Mouse (Mus musculus) bone marrow macrophage, adult 2 months (primary cell): ENCODE data around the gene Zfp366. TPM values are rescaled to one million over a fixed set of nuclear protein-coding genes. Genes with fewer than 3 reads are reported as not detected.

Experiments used
- H3K27ac ChIP-seq: 2 replicates; pipeline ENCODE4 v1.5.1; 2012; ENCODE audit warnings: low read depth, low read length; ENCODE audit not compliant: insufficient read depth
- H3K4me1 ChIP-seq: 2 replicates; pipeline ENCODE4 v1.6.1; 2012; ENCODE audit warnings: low read length; ENCODE audit not compliant: control insufficient read depth, insufficient read depth
- H3K4me3 ChIP-seq: 2 replicates; pipeline ENCODE4 v1.5.1; 2012; ENCODE audit warnings: mild to moderate bottlenecking, low read length, moderate library complexity; ENCODE audit not compliant: insufficient read depth
- CTCF ChIP-seq: IDR thresholded peaks from 2 replicates; pipeline ENCODE4 v1.5.1; 2012; ENCODE audit warnings: low read depth, mild to moderate bottlenecking, low read length, moderate library complexity
- POLR2A ChIP-seq: IDR thresholded peaks from 2 replicates; pipeline ENCODE4 v1.6.1; 2012; ENCODE audit warnings: mild to moderate bottlenecking, low read depth, low read length, borderline replicate concordance
- polyA plus RNA-seq: library from polyadenylated mRNA; stranded (reverse); fragments of >200 nt; gene quantifications from 2 replicates; pipeline ENCODE4 v1.2.4, GENCODE M21; 2012; ENCODE audit not compliant: missing spikeins, insufficient read depth, insufficient read length

Zfp366 gene
- polyA plus RNA-seq, 1 experiment = 0.31 TPM

DNA sequence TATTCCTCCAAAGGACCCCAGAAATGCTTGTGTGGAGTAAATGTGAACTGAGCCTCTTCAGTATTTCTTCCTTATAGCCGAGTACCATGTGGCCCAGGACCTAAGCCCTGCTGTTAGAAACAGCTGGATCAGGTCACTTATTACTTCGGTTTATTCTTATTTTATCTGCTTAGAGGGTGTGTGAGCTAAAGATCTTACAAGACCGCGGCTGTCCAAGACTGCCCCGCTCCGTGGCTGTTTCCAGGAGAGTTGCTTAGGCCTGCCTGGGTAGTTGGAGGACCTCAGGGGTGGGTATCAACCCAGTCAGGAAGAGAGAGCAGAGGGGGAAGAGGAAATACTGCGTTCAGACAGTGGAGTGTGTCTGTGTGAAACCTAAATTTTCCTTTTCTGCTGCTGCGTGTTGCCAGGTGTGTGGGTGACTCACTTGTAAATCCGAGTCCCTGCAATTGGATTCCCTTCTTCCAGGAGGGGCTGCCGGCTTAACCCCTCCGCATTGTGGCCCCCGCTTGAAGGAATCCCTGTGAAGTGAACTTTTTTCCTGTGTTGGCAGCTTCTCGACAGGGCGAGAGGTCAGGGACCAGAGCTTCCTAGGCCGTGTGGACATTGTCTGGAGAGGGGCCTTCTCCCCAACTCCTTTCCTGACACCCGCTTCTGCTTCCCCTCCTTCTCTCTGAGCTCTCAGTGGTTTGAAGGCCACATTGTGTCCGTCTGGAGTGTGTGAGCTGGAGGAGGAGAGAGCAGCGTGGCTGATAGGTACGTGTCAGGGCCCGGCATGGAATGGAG lies 51.0 kb downstream of the Zfp366 start:
- TF ChIP-seq CTCF (no peak), POLR2A (no peak)
- H3K4me1 ChIP-seq = 0 out of 2 replicates have a peak, but pooled peaks cover 3% of the 10 kb centered on the region
- no peak overlapping the region for H3K27ac ChIP-seq
- no peak overlapping the region for H3K4me3 ChIP-seq

DNA sequence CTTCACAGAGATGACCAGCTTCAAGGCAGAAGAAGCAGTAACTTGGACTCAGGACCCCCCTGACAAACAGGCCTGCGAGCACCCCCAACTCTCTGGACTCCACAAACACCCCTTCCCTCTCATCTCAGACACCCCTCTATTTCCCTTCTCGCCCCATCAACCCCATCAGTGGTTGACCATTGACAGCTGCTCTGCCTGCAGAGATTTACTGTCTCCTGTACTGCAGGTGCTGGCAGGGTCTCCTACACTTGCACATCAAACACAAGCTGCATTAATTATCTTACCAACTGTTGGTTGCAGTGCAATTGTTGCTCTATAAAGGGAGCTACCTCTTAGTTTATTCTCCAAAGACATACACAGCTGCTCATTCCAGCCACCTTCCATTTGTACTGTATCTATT lies 51.6 kb downstream of the Zfp366 start:
- no peak overlapping the region for H3K27ac ChIP-seq
- no peak overlapping the region for H3K4me3 ChIP-seq
- no peak for TF ChIP-seq POLR2A
- no peak for TF ChIP-seq CTCF
- H3K4me1 ChIP-seq = 0 out of 2 replicates have a peak, but pooled peaks cover 3% of the 10 kb centered on the region

DNA sequence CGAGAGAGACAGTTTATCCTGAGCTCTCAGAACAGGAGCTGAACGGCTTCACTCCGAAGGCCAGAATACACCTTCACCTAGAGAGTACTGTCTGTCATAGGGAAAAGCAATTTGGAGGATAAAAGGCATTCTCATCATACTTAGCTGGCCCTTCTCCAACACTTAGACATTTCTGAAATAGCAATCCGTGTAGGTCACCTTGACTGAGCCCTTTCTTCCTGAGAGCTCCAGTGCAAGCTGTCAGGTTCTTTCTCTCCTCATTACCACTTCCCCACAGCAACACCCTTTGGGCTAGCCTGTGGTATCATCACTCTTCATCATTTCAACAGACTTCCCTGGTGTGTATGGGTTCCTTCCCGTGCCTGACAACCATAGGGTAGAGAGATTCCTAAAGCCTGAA lies 52.5 kb downstream of the Zfp366 start:
- H3K4me1 ChIP-seq = 0 out of 2 replicates have a peak, but pooled peaks cover 3% of the 10 kb centered on the region
- no peak overlapping the region for H3K4me3 ChIP-seq

DNA sequence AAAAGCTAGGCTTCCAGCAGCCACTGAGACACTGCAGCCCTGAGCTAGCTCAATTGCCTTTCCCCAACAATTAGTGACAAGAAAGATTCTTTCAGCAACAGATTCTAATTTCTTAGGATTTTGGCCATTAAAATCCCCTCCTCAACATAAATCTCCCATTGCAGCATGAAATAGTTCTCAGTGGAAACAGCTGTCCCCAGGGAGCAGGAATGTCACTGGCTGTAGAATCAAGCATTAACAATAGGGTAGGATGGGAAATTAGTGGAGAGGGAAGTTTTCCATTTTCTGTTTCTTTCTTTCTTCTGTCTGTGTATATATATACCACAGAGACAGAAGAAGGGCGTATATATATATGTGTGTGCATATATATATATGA lies 53.2 kb downstream of the Zfp366 start:
- no peak overlapping the region for H3K4me3 ChIP-seq
- H3K4me1 ChIP-seq = 0 out of 2 replicates have a peak, but pooled peaks cover 3% of the 10 kb centered on the region
- TF ChIP-seq POLR2A (no peak), CTCF (no peak)
- no peak overlapping the region for H3K27ac ChIP-seq

More for the DNA sequence above, 52.5 kb downstream of the Zfp366 start:
- TF ChIP-seq POLR2A = no peak
- TF ChIP-seq CTCF = no peak
- no peak overlapping the region for H3K27ac ChIP-seq

DNA sequence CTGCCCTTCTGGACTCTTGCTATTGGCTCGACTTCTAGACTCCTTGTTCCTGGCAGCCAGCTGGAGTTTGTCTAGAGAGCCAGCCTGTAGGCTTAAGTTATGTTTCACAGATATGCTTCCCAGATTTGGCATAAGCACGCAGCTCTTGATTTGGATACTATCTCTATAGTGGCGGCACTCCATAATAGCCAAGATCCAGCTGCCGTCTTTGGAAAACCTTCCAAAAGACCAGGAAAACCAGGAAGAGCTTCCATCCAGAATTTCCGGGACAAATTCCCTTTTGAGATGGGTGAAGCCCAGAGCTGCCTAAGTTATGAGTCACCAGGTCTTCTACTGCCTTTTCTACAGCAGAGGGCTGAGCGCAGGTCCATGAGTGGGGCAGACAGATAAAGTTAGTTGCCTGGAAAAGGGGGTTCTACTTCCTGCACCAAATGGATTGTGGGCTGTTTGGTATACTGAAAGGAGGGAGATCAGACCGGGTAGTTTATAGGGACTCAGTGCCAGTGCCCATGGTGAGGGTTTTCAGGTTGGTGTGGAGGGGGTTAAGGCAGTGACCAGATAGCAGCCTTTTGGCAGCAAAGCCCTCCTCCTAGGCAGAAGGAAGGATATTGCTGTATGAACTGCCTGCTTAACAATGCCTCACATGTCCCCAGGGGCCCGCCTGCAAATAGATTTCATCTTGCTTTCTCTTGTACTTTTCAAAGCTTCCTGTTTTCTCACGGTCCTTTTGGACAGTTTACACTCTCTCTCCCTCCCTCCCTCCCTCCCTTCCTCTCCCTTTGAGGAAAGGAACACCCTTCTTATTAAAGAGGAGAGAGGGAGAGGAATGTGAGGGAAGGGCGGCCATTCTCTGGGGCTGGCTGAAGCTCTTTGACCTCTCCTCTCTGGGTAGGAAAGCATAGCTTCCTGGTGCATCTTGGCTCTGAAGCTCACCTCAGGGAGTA lies 53.9 kb downstream of the Zfp366 start:
- no peak overlapping the region for H3K4me3 ChIP-seq
- 0 out of 2 replicates have a peak, but pooled peaks cover 3% of the 10 kb centered on the region for H3K4me1 ChIP-seq
- H3K27ac ChIP-seq = no peak overlapping the region
- TF ChIP-seq POLR2A (no peak), CTCF (no peak)

DNA sequence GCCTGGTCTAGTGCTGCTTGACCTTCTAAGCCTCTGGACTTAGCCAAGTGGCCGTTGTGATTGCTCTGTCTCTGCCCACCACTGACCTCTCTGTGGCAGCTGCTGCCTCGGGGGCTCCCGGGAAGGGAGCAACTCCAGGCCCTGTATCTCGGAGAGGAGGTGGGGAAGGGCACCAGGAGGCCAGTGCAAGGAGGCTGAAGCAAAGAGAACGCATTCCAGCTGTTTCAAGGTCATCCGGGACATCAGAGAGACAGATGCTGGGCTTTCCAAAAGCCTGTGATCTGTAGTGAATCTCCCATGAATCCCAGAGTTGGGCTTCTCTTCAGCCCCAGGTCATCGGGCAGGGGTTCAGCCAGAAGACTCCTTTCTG lies 54.5 kb downstream of the Zfp366 start:
- H3K27ac ChIP-seq = no peak overlapping the region
- H3K4me3 ChIP-seq = no peak overlapping the region
- H3K4me1 ChIP-seq = 0 out of 2 replicates have a peak, but pooled peaks cover 3% of the 10 kb centered on the region
- TF ChIP-seq POLR2A = no peak
- no peak for TF ChIP-seq CTCF

DNA sequence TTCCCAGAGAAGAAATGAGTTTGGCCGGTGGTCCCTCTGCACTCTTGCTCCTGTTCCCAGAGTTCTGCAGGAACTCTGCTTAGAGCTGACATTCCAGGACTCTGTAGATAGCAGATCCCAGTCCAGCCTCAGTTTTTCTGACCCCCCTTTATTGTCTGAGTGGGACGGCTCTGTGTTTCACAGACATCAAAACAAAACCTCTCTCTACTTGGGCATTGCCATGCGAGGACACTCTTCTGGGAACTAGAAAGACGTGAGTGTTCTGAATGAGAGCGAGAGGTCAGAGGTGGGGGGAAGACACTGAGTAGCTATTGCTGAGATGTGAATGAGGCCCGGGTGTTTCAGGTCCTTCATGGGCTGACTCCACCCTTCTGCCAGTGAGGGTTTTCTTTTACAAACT lies 55.1 kb downstream of the Zfp366 start:
- Histone ChIP-seq H3K4me1 (0 out of 2 replicates have a peak, but pooled peaks cover 3% of the 10 kb centered on the region), H3K27ac (no peak overlapping the region)

DNA sequence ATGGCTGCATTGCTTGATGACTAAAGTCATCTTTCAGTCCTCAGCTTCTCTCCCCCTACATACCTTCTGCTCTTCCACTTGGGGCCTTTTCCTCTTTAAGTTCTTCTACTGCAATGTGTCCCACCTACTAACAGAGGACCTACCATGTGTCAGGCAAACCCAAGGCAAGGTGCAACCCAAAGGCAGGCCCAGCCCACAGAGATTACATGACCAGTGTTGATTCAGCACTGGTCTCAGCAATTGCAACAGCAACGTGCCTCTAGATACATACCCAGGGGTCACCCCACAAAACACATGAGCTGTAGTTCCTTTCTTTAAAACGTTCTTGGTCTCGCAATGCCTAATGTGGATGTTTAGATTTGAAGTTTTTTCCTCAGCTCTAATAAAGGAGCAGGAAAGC lies 57.4 kb downstream of the Zfp366 start:
- no peak overlapping the region for H3K27ac ChIP-seq
- TF ChIP-seq POLR2A = no peak
- 0 out of 2 replicates have a peak, but pooled peaks cover 3% of the 10 kb centered on the region for H3K4me1 ChIP-seq
- no peak overlapping the region for H3K4me3 ChIP-seq

More for the DNA sequence above, 55.1 kb downstream of the Zfp366 start:
- H3K4me3 ChIP-seq = no peak overlapping the region
- TF ChIP-seq CTCF (no peak), POLR2A (no peak)

DNA sequence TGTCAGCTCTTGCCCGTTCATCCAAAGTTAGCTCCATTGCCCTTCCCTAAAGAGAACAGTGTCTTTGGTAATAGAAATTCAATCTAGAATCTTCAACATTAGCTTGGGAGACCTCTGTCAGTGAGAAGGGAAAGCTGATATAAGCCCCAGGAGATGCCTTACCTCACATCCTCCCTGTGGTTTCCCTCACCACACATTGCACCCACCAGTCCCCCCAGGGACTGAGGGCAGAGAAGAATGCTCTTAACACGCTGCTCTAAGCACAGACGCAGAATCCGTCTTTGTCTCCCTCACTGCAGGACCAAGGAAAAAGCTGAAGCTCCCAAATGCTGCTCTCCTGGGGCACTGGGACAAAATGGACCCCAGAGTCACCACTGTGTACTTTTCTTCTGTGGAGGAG lies 58.3 kb downstream of the Zfp366 start:
- TF ChIP-seq POLR2A (no peak), CTCF (no peak)
- H3K4me1 ChIP-seq = 0 out of 2 replicates have a peak, but pooled peaks cover 3% of the 10 kb centered on the region
- no peak overlapping the region for H3K27ac ChIP-seq

More for the DNA sequence above, 58.3 kb downstream of the Zfp366 start:
- no peak overlapping the region for H3K4me3 ChIP-seq
